Mouse (Mus musculus): ENCODE measurements around the gene Dgat2. TPM values are rescaled to one million over a fixed set of nuclear protein-coding genes. Genes with fewer than 3 reads are reported as not detected.

The Dgat2 gene
- total RNA-seq, 4 experiments from 2014 or later, result 341 to 454 (median 381) TPM

DNA sequence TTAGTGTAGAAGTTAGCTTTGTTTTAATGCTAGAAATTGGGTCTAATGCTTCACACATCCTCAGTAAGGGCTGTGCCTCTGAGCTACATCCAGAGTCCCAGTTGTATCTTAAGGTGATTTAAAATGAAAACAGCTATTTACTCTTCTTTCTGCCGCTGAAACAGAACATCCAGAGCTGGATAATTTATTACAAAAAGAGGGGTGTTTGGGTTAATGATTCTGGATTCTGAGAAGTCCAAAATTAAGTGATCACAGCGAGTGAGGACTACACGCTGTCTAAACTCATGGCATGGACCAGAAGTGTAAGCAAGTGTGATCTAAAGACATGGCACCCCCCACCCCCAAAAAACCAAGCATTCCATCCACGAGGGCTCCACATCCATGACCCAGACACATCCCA, 11.4 kb upstream of the Dgat2 start:
- DNase-seq (ENCODE audit: low spot score), result no peak

DNA sequence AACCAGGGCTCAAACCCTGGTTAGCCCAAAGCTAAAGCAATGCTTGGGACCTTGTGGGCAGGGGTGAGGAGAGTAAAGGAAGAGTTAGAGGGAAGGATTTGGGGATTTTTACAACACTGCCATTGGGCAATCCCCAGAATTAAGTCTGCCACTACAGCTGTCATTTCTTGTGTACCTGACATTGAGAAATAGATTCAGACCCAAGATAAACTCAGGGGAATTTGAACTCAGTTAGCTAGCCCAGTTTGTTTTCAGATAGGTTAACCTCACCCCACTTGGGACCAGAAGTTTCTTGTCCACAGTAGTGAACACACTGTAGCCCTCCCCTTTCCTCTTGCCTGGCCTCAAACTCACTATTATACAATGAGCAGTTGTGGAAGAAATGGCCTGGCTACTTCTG, 8.9 kb upstream of the Dgat2 start:
- DNase-seq (ENCODE audit: low spot score), result no peak

DNA sequence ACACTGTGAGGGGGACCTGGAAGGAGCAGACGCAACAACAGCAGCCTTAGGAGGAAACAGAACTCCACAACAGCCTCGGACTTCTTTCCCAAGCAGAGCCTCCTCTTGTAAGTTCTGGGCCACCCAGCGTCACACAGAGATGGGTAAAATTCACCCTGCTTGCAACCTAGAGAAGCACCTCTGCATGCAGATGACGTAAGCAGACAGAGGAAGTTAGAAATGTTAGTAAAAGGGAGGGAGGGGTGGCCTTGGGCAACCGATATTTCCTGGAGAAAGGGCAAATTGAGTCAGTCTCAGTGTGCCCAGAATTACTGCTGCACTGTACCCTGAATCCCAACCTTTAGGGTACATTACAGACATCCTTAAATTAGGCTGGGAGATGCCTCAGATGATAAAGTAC, 7.4 kb upstream of the Dgat2 start:
- DNase-seq (ENCODE audit: low spot score), result no peak

DNA sequence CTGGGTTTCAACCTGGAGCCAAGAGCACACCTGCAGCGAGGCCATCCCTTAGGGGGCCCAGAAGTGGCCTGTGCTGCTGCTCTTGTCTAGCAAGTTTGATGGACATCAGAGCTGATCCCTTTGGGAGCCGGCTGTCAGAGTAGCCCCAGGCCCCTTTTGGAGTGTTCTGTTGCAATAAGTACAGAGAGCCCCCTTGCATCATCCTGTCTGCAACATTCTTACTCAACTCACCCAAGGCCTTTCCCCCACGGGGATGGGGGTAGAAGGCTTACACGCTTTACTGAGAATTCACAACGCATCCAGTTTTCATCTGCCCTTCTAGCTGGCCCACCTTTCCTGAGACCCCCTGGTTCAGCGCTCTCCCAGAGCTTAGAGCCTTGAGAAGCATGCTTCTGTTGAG, 6.1 kb upstream of the Dgat2 start:
- DNase-seq (ENCODE audit: low spot score), result no peak

DNA sequence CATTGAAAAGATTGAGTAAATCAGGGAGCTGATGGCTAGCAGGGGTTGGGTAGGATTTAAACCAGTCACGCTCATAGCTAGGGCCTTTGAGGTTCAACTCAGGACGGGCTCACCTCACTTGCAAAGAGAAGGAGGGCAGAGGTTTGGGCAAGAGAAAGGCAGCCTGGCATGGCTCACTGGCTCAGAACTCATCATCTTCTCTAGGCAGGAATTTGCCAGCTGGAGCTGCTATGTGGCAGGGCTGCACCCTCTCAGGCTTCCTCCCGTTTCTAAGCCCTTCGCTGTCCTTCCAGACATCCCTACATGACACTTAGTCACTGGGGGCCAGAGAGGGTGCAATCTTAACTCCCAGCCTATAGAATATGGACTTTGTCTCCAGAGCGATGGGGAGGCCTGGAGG, 4.9 kb upstream of the Dgat2 start:
- no peak for DNase-seq (ENCODE audit: low spot score)

DNA sequence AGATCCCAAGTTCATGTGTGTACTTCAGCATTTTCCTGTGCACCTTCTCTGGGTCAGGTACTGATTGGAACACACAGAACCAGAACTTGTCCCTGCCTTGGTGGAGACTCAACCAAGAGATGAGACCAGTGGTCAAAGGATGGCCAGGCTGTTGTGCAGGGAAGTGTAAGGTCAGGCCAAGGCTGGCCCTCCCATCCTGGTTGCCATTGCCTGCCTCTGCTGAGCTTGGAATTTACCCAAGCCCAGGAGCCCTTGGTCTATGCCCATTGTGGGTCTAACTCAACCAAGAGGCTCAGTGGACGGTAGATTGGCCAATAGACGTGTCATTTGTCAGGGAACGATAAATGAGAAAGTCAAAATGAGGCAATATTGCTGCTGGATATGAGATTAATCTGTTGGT, 2.9 kb upstream of the Dgat2 start:
- DNase-seq (ENCODE audit: low spot score), result no peak

DNA sequence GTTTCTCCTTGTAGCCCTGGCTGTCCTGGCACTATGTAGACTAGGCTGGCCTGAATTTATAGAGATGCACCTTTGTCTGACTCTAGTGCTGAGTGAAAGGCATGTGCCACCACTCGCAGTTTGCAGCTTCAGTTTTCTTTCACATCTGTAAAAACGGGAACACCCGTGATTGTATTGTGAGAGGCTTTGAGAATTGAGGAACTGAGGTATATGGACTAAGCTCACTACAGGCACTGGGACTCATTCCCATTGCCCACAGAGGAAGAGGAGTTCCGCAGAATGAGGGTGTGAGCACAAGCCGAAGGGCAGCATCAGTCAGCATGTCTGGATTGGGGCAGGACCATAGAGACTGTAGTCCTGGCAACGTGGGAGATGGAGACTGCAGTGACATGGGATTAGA, 1.2 kb upstream of the Dgat2 start:
- DNase-seq (ENCODE audit: low spot score), result no peak

DNA sequence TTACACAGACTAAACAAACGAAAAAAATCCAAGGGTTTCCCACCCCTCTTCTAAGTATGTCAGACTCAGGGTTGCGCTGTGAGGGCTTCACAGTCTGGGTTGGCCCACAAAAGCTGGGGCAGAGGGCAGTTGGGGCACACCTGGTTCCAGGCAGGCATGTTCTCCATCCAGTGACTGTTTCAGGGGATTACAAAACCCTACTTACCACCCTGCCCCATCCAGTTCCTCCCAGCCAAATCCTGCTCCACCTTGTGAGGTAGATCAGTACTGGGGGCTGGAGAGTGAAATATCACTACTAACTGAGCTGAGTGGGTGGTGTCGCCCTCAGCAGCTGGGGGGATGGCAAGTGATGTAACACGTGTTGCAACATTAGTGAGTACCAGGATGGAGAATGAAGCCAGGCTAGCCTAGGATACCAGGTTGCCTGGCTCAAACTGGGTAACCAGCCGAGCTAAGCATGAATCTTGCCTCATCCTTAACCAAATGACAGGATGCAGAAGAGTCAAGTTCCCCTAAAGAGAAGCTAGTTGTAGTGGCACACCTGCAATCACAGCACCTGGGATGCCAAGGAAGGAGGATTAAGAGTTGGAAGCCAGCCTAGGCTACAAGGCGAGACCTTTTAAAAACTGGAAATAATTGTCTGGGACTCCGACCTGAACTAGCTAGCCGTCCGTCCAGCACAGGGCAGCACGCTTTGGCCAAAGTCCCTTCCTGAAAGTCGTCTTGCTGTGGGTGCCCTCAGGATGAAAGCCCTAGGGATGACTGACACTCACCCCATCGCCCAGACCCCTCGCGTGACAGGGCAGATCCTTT, 694 bp downstream of the Dgat2 start:
- no peak for DNase-seq (ENCODE audit: low spot score)

DNA sequence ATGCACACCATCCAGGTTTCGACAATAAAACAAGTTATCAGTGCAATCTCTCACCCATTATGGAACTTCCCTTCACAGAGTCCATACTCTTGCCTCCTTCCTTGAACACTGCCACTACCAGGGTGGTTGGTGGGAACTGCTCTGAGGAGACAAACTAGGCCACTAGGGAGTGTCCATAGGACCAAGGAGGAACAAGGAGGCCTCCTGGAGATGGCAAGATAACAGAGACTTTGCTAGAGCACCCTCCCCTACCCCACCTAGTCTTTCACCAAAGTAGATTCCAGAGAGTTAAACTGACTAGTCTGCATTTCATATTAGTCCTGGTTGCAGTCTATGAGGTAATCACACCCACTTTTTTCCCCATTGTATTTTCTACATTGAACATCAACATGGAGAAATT, 2.4 kb downstream of the Dgat2 start:
- no peak for DNase-seq (ENCODE audit: low spot score)

DNA sequence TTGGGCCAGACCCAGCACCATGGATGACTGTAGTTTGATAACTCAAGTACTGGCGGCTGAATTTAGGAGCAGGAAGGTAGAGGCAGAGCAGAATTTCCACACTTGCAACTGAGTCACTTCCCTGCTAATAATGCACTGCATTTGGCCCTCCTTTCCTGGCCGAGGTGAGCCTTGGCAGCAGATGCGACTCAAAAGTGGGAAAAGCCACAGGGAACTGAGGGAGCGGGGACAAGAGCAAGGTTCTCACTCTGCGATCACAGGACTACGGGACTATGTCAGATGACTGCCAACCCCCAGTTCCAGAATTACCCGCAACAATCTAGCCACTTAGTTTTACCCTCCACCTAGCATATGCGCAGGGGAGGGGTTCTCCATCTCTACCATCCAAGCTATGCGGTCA, 3.2 kb downstream of the Dgat2 start:
- DNase-seq (ENCODE audit: low spot score), result no peak

DNA sequence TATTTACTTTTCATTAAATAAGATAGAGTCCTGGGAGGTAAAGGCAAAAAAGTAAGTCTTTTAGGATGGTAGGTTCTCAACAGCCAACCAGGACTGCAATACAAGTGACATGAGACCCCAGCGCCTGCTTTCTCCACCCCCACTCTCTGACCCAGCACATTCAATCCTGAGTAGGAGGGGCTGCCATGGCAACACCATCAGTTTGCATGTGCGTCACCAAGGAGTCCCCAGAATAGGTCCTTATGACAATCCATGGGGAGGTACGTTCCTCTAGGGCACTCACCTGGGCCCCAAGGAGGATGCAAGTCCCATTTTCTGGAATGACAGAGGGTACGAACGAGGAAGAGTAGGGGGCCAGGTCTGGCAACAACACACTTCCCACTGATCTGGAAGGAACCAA, 5.1 kb downstream of the Dgat2 start:
- no peak for DNase-seq (ENCODE audit: low spot score)

DNA sequence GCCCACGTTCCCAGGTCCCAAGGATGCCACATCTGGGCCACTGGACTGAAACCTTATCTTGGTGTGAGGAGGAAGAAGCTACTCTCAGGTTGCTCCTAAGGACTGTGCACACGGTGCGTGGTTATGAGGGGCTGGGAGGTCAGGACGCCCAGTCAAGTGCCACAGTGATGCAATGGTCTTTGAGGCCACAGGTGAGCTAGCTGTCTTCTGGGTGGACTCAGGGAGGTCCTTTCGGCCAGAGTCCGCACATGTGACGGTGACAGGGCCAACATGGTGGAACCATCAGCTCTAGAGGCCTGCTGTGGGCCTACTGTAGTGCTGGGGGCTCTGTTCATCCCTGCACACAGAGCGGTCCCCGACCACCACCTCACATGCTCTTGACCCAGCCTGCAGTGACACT, 6.9 kb downstream of the Dgat2 start:
- DNase-seq (ENCODE audit: low spot score), result no peak

DNA sequence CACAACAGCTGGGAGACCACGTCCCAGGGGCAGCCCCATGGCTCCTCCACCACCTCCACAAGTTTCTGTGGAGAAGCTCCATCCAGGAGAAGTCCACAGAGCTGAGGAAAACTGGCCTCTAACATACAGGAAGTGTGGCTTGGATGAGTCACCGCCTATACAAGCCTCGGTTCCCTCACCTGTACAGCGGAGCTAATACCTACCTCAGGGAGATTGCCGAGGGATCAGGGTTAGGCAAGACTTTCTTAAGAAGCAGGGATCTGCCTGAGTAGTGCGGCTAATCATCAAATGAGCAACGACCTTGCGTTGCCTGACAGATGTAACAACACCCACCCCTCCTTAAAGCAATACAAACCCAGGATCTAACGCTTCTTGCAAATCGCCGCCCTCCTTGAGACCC, 7.4 kb downstream of the Dgat2 start:
- DNase-seq (ENCODE audit: low spot score), result no peak

DNA sequence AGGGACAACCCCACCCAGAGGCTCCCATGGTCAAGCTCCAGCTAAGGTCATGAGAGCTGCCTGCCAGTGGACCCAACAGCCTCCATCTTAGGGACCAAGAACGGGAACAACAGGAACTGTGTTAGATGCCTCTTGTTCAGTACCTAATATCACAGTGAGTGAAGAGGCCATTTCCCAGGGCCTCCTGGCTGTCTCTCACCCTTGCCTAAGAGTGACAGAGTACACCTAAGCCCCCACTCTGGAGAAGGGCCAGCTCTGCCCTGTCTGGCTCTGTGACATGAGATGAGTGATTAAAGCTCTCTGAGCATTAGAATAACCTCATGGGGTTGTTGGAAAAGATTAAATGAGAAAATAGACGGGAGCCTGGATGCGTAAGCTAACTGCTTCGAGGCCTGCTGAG, 8.5 kb downstream of the Dgat2 start:
- DNase-seq (ENCODE audit: low spot score), result no peak

DNA sequence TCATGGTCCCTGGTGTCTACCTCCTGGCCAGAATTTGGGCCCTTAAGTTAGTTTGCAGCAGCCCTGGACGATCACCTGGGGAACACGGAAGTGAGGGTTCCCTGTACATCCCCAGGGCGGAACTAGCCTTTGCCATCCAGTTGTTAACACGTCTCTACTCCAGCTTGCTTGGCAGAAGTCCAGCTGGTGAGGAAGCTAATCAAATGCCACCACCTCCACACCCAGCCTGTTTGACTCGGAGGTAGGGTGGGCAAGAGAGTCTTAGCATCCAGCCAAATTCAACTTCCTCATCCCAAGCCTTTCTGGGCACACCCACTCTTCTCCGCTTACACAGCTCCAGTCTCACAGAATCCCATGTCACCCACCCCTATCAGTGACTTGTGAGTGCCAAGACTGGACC, 9.6 kb downstream of the Dgat2 start:
- DNase-seq (ENCODE audit: low spot score), result no peak

DNA sequence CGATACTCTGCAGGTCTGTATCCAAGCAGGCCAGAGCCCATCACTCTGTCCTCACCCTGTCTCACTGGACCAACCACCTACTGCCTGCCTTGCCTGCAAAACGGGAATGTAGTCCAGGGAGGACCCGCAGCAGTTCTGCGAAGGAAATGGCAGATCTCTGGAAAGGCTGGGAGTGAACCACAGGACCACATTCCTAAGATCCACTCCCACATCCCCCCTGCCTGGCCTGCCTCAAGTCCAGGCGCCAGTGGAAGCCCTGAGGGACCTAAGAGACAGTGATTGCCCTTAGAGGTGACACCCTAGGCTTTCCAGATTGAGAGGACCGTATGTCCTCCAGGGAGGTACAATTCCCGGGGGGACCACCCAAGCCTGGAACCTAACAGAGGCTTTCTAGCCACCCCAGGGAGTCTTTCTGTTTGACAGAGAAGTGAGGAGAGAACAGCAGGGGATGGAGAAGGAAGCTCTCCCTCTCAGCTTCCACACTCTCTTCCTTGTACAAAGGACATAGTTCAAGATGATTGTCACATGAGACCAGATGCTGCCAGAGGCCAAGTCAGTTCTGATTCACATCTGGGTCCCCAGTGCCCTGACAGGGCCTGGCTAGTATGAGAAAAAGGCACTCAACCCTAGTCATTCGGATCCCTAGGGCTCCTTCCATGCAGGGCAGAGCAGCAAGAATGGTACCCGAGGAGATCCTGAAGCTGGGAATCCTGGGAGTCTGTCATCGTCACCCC, 10.6 kb downstream of the Dgat2 start:
- DNase-seq (ENCODE audit: low spot score), result no peak

DNA sequence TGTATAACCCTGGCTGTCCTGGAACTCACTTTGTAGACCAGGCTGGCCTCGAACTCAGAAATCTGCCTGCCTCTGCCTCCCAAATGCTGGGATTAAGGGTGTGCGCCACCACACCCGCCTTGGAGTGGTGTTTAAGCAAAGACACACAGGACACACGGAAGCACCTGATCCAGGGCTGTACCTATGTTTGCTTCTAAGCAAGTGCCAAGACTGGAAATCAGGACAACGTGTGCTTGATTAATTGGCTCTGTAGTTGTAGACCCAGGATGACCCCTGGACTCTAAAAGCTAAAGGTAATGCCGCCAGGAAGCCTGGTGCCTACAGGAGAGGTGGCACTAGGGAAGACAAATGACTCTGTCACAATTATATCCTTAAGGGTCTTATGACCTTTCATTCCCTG, 12.0 kb downstream of the Dgat2 start:
- DNase-seq (ENCODE audit: low spot score), result no peak

DNA sequence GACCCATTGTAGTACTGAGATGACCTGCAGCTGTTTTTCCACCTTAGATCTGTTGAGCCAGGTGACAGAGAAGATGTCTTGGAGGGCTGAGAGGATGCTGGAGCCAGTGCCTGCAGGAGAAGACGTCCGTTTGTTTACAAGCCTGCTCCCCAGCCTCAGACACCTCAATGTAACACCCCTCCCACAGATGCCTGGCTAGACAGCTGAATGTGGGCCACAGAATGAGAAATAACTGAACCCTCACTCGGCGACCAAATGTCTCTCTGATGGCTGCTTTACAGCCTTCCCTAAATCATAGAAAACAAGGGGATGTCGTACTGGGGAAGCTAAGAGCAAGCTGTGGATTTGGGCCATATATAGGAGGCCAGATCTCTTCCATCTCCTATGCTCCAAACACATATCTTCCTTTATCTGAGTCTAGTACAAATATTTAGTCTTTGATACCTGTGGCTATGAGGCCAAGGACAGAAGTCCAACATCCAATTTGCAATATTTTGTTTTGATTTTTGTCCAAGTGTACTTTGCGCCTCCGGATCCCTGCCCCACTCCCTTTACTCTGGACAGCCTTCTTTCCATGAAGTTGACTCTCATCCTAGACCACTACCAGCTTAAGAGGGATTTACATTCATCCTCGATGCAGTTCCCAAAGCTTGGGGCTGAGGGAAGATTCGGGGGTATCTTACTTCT, 12.7 kb downstream of the Dgat2 start:
- DNase-seq (ENCODE audit: low spot score), result no peak

DNA sequence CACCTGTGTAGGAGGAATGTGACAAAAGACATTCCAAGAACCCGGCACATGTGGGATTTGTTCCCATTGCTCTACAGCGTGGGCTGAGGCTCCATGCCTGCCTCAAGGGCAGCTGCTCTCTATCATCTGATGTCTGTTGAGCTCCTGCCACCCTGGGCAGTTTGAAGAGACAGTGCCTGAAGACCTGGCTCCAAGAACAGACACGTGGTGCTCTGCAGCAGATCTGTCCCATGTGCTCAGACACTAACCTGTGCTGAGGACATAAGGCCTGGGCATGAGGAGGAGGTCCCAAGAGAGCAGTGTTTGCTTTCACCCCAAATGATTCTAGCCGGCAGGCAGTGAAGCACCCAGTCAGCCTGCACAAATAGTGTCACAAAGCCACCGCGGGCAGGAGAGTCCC, 13.8 kb downstream of the Dgat2 start:
- no peak for DNase-seq (ENCODE audit: low spot score)

DNA sequence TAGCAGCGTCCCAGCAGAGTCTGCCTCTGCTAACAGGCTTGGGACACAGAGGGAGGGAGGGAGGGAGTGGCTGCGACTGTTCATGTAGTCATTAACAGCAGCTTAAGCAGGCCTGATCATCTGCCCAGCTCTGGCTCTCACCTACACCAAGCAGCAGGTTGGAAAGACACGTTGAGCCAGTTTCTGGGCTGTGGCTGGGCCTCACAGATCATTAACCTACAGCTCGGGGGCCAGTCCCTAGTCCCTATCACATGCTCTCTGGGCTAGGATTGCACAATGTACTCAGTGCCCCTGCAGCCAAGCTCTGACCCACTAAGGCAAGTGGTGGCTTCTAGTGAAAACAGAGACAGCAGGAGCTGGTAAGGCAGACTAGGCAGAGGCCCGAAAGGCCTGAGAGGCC, 14.6 kb downstream of the Dgat2 start:
- DNase-seq (ENCODE audit: low spot score), result no peak

DNA sequence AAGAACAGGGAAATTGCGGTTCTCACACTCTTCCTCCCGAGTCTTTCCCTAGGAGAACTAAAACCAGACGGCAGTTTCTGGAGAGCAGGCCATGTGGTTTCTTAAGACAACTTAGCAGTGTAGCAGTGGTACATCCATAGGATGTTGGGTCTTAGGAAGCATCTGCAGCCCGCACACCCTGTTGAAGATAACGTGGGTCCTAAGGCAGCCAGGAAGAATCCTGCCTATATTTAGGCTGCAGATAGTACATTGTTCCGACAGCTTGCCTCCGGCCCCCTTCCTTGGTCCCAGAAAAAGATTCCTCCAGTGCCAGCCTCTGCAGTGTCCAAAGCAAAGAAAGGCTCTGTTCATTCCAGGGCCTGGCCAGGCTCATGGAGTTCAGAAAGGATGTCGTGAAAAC, 16.4 kb downstream of the Dgat2 start:
- no peak for DNase-seq (ENCODE audit: low spot score)

DNA sequence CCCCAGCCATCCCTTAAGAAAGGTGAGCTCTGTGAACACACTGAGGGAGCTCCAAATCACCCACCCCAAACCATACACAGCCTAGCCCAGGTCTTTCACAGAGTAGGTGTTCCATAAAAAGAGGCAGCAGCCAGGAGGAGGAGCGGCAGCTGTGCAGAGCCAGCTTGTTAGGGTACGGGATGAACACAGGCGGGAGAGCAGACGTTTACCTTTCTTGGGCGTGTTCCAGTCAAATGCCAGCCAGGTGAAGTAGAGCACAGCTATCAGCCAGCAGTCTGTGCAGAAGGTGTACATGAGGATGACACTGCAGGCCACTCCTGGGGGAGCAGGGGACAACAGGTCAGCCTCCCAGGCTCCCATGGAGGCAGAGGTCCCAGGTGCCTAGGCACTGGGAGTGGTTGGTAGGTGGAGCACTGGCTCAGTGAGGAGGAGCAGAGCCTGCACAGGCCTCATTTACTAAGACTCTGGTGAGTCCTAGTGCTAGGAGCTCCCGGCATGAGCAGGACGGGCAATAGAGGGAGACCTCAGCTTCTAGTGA, 17.6 kb downstream of the Dgat2 start:
- no peak for DNase-seq (ENCODE audit: low spot score)

DNA sequence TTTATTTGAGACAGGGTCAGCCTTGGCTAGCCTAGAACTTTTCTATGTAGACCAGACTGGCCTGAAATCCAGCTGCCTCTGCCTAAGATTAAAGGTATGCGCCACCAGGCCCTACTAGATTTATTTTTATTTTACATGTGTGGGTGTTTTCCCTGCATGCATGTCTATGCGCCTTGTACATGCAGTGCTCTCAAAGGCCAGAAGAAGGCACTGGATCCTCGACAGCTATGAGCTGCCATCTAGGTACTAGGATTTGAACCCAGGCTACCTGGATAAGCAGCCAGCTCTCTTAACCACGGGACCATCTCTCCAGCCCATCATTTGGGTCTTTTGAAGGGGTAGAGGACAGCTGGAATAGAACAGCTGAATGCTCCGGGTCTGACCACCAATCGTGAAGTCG, 20.1 kb downstream of the Dgat2 start:
- DNase-seq (ENCODE audit: low spot score), result no peak

Data from heart, adult 8-10 months (tissue).